Mouse (Mus musculus) ES-E14 (cell line): ENCODE data around the gene Tmem183a. TPM values are rescaled to one million over a fixed set of nuclear protein-coding genes. Genes with fewer than 3 reads are reported as not detected.

Source experiments
- DNase-seq: peaks from one replicate; pipeline ENCODE4 v3.0.0-alpha.2; 2013; ENCODE audit warnings: low read depth, low spot score
- H3K27ac ChIP-seq: 2 replicates; pipeline ENCODE4 v1.5.1; 2012; ENCODE audit warnings: low read depth, mild to moderate bottlenecking, low read length, moderate library complexity, mixed read lengths; ENCODE audit not compliant: poor library complexity, insufficient read depth, severe bottlenecking
- H3K36me3 ChIP-seq: 2 replicates; pipeline ENCODE4 v1.6.1; 2012; ENCODE audit warnings: mild to moderate bottlenecking, low read length, moderate library complexity, mixed read lengths; ENCODE audit not compliant: control insufficient read depth, poor library complexity, insufficient read depth, severe bottlenecking
- H3K4me1 ChIP-seq, 2 experiments: fragments of 150-350 bp in 1 of 2; sonication (generic) in 1 of 2; 2 replicates each; pipeline ENCODE4 v1.6.1; 2012; ENCODE audit warnings: low read length in 2 of 2, mild to moderate bottlenecking in 1 of 2, mixed read lengths in 1 of 2; ENCODE audit not compliant: control insufficient read depth in 2 of 2, insufficient read depth in 2 of 2, poor library complexity in 1 of 2
- H3K4me3 ChIP-seq, 2 experiments: fragments of 150-350 bp in 1 of 2; sonication (generic) in 1 of 2; 2 replicates each; pipeline ENCODE4 v1.5.1; 2012; ENCODE audit warnings: low read length in 2 of 2, low read depth in 1 of 2, mild to moderate bottlenecking in 1 of 2, mixed read lengths in 1 of 2; ENCODE audit not compliant: insufficient read depth in 1 of 2, poor library complexity in 1 of 2, severe bottlenecking in 1 of 2
- H3K9ac ChIP-seq: 2 replicates; pipeline ENCODE4 v1.6.1; 2012; ENCODE audit warnings: low read depth, mild to moderate bottlenecking, low read length, mixed read lengths; ENCODE audit not compliant: poor library complexity, insufficient read depth, severe bottlenecking
- H3K9me3 ChIP-seq: fragments of 150-350 bp; sonication (generic); 2 replicates; pipeline ENCODE4 v1.6.1; 2012; ENCODE audit warnings: low read depth, mild to moderate bottlenecking, low read length; ENCODE audit not compliant: control insufficient read depth, insufficient read depth
- CHD2 ChIP-seq: IDR thresholded peaks from 2 replicates; pipeline ENCODE4 v1.6.1; 2014; ENCODE audit warnings: mild to moderate bottlenecking, low read depth, low read length, inconsistent platforms
- HCFC1 ChIP-seq: IDR thresholded peaks from 2 replicates; pipeline ENCODE4 v1.6.1; 2012; ENCODE audit warnings: low read length, inconsistent platforms, borderline replicate concordance; ENCODE audit not compliant: insufficient read depth
- MAFK ChIP-seq: IDR thresholded peaks from 2 replicates; pipeline ENCODE4 v1.6.1; 2014; ENCODE audit warnings: mild to moderate bottlenecking, low read depth, low read length, inconsistent platforms; ENCODE audit not compliant: insufficient read depth
- ZC3H11A ChIP-seq: IDR thresholded peaks from 2 replicates; pipeline ENCODE4 v1.6.1; 2012; ENCODE audit warnings: low read depth, mild to moderate bottlenecking, inconsistent platforms, low read length, borderline replicate concordance
- ZNF384 ChIP-seq: IDR thresholded peaks from 2 replicates; pipeline ENCODE4 v1.6.1; 2012; ENCODE audit warnings: low read depth, low read length, inconsistent platforms
- in situ Hi-C, 2 experiments: fragments of 600-800 bp; cut with MboI; formaldehyde crosslinking; loops; one replicate each; pipeline ENCODE4 v1.15.1; 2025; ENCODE audit warnings: low sequenced_read_pairs in 2 of 2, inconsistent platforms in 1 of 2; ENCODE audit not compliant: unreplicated experiment in 2 of 2
- total RNA-seq: library from RNA; depleted of rRNA; stranded (reverse); fragments of 300-350 nt; gene quantifications from 2 replicates; pipeline ENCODE4 v1.2.3, GENCODE M21; 2012

Gene Tmem183a
- total RNA-seq, 1 experiment: 100 TPM

DNA sequence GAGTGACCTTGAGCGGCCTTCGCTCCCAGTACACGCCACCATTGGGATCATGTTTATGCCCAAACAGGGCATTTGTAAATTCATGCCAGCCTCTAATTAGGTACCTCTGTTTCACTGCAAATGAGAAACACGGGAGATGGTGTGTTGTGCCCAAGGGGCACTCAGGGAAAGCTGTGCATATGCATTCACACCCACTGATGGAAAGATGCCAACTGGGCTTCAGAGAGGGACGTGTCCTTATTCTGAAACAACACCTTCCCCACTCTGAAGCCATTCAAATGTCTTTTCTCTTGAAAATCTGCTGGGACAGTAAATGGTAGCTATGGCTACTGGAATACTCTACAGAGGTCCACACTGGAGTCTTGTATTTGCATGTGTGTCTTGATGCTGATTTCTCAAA is 43.5 kb downstream of the Tmem183a start:
- Histone ChIP-seq H3K9me3 (no peaks in the 10 kb centered on the region), H3K36me3 (peaks cover 68% of the 10 kb centered on the region), H3K4me3 (no peak overlapping the region), H3K27ac (no peak overlapping the region), H3K4me1 (no peaks in the 10 kb centered on the region; a peak in 1 of 4 replicates), H3K9ac (no peak overlapping the region)
- in situ Hi-C loops: no loop called here
- TF ChIP-seq CHD2 (no peak), MAFK (no peak), ZC3H11A (no peak), ZNF384 (no peak), HCFC1 (no peak)
- no peak for DNase-seq

DNA sequence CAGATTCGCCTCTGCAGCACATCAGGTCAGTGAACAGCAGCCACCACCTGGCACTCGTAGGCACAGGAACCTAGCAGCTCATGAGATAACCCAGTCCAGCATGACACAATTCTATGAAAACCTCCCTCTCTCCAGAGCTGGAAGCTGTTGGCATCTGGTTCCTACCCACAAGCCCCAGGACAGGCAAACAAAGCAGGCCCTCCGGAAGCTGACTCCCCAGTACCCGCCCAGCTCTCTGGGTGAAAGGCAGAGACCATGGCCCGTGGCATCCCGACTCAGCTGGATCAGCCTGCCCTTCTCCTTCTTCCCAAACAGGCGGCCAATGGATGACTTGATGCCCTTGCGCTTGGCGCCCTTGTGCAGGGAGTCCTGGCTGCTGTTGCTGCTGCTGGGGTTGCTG is 45.4 kb downstream of the Tmem183a start:
- DNase-seq: no peak
- TF ChIP-seq ZNF384 (no peak), MAFK (no peak), CHD2 (no peak), HCFC1 (no peak), ZC3H11A (no peak)

DNA sequence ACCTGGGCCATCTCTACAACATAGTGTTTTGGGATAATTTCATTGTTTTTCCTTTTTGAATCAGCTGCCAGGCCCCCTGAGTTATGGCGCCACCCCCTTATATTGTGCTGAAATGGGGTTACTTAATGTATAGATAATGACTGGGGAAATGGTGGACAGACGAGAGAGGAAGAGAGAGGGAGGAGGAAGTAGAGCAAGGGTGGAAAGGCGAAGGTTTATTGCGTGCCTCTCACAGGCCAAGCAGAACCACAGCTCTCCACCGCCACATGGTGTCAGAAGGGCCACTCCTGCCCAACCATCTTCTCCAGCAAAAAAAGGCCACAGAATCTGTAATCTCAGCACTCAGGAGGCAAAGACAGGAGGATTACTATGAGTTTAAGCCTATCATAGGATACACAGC is 46.6 kb downstream of the Tmem183a start:
- in situ Hi-C loops: no loop called here
- no peak overlapping the region for H3K4me3 ChIP-seq
- H3K4me1 ChIP-seq: no peaks in the 10 kb centered on the region; a peak in 1 of 4 replicates
- no peaks in the 10 kb centered on the region for H3K9me3 ChIP-seq
- TF ChIP-seq MAFK (no peak), CHD2 (no peak), ZC3H11A (no peak), ZNF384 (no peak), HCFC1 (no peak)
- no peak for DNase-seq
- no peak overlapping the region for H3K27ac ChIP-seq
- H3K9ac ChIP-seq: no peak overlapping the region
- peaks cover 65% of the 10 kb centered on the region for H3K36me3 ChIP-seq

More for the DNA sequence above, 45.4 kb downstream of the Tmem183a start:
- in situ Hi-C loops: no loop called here
- Histone ChIP-seq H3K27ac (no peak overlapping the region), H3K9me3 (no peaks in the 10 kb centered on the region), H3K36me3 (peaks cover 71% of the 10 kb centered on the region), H3K4me1 (no peaks in the 10 kb centered on the region; a peak in 1 of 4 replicates), H3K9ac (no peak overlapping the region), H3K4me3 (no peak overlapping the region)

- Histone ChIP-seq H3K9me3 (no peaks in the 10 kb centered on the region), H3K4me1 (no peaks in the 10 kb centered on the region), H3K9ac (no peak overlapping the region), H3K4me3 (no peak overlapping the region), H3K27ac (no peak overlapping the region), H3K36me3 (peaks cover 50% of the 10 kb centered on the region)
- no peak for TF ChIP-seq MAFK
- TF ChIP-seq CHD2: no peak
- no peak for TF ChIP-seq ZNF384
- no peak for TF ChIP-seq HCFC1
- TF ChIP-seq ZC3H11A: no peak
- in situ Hi-C loops: no loop called here
- no peak for DNase-seq
Observed at GRCm38 (mm10) chr1:134311760-134312159, 50.0 kb downstream of the Tmem183a start.

DNA sequence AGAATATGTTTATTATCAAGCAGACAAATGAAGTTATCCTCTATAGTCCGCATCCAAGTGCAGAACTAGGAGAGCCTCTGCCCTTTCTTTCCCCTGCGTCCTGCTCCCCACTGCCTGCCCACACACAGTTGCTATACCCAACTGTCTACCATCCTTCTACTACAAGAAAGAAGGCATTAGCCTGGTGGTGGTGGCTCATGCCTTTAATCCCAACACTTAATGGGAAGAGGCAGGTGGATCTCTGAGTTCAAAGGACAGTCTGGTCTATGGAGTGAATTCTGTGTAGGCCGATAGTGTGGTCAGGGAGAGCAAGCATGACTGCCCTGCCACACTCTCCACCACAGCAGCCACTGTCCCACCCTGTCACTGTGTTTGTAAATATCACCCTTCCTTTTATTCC is 51.0 kb downstream of the Tmem183a start:
- DNase-seq: no peak
- TF ChIP-seq ZNF384: no peak
- TF ChIP-seq CHD2: no peak
- TF ChIP-seq HCFC1: no peak
- no peak for TF ChIP-seq MAFK
- TF ChIP-seq ZC3H11A: no peak
- H3K36me3 ChIP-seq: peaks cover 44% of the 10 kb centered on the region
- no peaks in the 10 kb centered on the region for H3K9me3 ChIP-seq
- in situ Hi-C loops: no loop called here
- H3K4me1 ChIP-seq: no peaks in the 10 kb centered on the region
- no peak overlapping the region for H3K27ac ChIP-seq
- no peak overlapping the region for H3K9ac ChIP-seq
- H3K4me3 ChIP-seq: no peak overlapping the region
